Mouse (Mus musculus): ENCODE data around the gene Gm10228. TPM values are rescaled to one million over a fixed set of nuclear protein-coding genes. Genes with fewer than 3 reads are reported as not detected.

Gm10228 gene
- polyA plus RNA-seq, 1 experiment from 2014 or later, result not detected

Other genes starting within 250 kb of the Gm10228 start
- gene Gm20741, start 229.3 kb downstream of the Gm10228 start, polyA plus RNA-seq (2015; fragmentation: Nextera tagmentation; extraction: Ambion mirVana), result not detected in 2 replicates
- not detected in 2 replicates for gene Krtap15, start 221.3 kb downstream of the Gm10228 start, polyA plus RNA-seq (2015; fragmentation: Nextera tagmentation; extraction: Ambion mirVana)
- gene Krtap14, start 215.3 kb downstream of the Gm10228 start, polyA plus RNA-seq (2015; fragmentation: Nextera tagmentation; extraction: Ambion mirVana), result not detected in 2 replicates
- not detected in 2 replicates for gene Krtap19-1, start 172.1 kb downstream of the Gm10228 start, polyA plus RNA-seq (2015; fragmentation: Nextera tagmentation; extraction: Ambion mirVana)
- gene Krtap19-2, start 167.2 kb downstream of the Gm10228 start, polyA plus RNA-seq (2015; fragmentation: Nextera tagmentation; extraction: Ambion mirVana), result not detected in 2 replicates
- not detected in 2 replicates for gene Krtap19-3, start 163.4 kb downstream of the Gm10228 start, polyA plus RNA-seq (2015; fragmentation: Nextera tagmentation; extraction: Ambion mirVana)
- not detected in 2 replicates for gene Krtap19-4, start 156.4 kb downstream of the Gm10228 start, polyA plus RNA-seq (2015; fragmentation: Nextera tagmentation; extraction: Ambion mirVana)
- gene Krtap19-5, start 145.0 kb downstream of the Gm10228 start, polyA plus RNA-seq (2015; fragmentation: Nextera tagmentation; extraction: Ambion mirVana), result not detected in 2 replicates
- gene Krtap19-9b, start 109.2 kb downstream of the Gm10228 start, polyA plus RNA-seq (2015; fragmentation: Nextera tagmentation; extraction: Ambion mirVana), result not detected in 2 replicates
- not detected in 2 replicates for gene Krtap16-3, start 78.6 kb downstream of the Gm10228 start, polyA plus RNA-seq (2015; fragmentation: Nextera tagmentation; extraction: Ambion mirVana)
- not detected in 2 replicates for gene Krtap22-2, start 30.7 kb downstream of the Gm10228 start, polyA plus RNA-seq (2015; fragmentation: Nextera tagmentation; extraction: Ambion mirVana)
- gene Gm10229, start 26.2 kb downstream of the Gm10228 start, polyA plus RNA-seq (2015; fragmentation: Nextera tagmentation; extraction: Ambion mirVana), result not detected in 2 replicates
- not detected in 2 replicates for gene Krtap6-1, start 9.8 kb downstream of the Gm10228 start, polyA plus RNA-seq (2015; fragmentation: Nextera tagmentation; extraction: Ambion mirVana)
- not detected in 2 replicates for gene Krtap6-5, start 6.4 kb upstream of the Gm10228 start, polyA plus RNA-seq (2015; fragmentation: Nextera tagmentation; extraction: Ambion mirVana)
- not detected in 2 replicates for gene 1110025L11Rik, start 22.5 kb upstream of the Gm10228 start, polyA plus RNA-seq (2015; fragmentation: Nextera tagmentation; extraction: Ambion mirVana)
- not detected in 2 replicates for gene Krtap6-3, start 42.5 kb upstream of the Gm10228 start, polyA plus RNA-seq (2015; fragmentation: Nextera tagmentation; extraction: Ambion mirVana)
- gene Gm6358, start 99.4 kb upstream of the Gm10228 start, polyA plus RNA-seq (2015; fragmentation: Nextera tagmentation; extraction: Ambion mirVana), result not detected in 2 replicates
- not detected in 2 replicates for gene Gm10061, start 109.6 kb upstream of the Gm10228 start, polyA plus RNA-seq (2015; fragmentation: Nextera tagmentation; extraction: Ambion mirVana)
- gene Gm9789, start 116.5 kb upstream of the Gm10228 start, polyA plus RNA-seq (2015; fragmentation: Nextera tagmentation; extraction: Ambion mirVana), result not detected in 2 replicates
- gene Gm7735, start 128.0 kb upstream of the Gm10228 start, polyA plus RNA-seq (2015; fragmentation: Nextera tagmentation; extraction: Ambion mirVana), result not detected in 2 replicates
- gene 1110057P08Rik, start 133.3 kb upstream of the Gm10228 start, polyA plus RNA-seq (2015; fragmentation: Nextera tagmentation; extraction: Ambion mirVana), result not detected in 2 replicates
- gene Krtap20-2, start 164.4 kb upstream of the Gm10228 start, polyA plus RNA-seq (2015; fragmentation: Nextera tagmentation; extraction: Ambion mirVana), result not detected in 2 replicates